Mouse (Mus musculus) A20 (cell line): ENCODE data around the gene Arid5b.

Experiments
- DNase-seq: peaks from one replicate; pipeline ENCODE4 v3.0.0-alpha.2; 2011; ENCODE audit warnings: low read depth, low spot score

Gene Arid5b

GRCm38 (mm10) chr10:68136480-68137083 lies 142.0 kb downstream of the Arid5b start:
- no peak for DNase-seq

GRCm38 (mm10) chr10:68136051-68136450 lies 142.5 kb downstream of the Arid5b start:
- no peak for DNase-seq

- no peak for DNase-seq
Measured at GRCm38 (mm10) chr10:68135416-68135815, 143.1 kb downstream of the Arid5b start.

- DNase-seq, result no peak
Measured at GRCm38 (mm10) chr10:68134549-68134948, 144.0 kb downstream of the Arid5b start.

GRCm38 (mm10) chr10:68134071-68134470 lies 144.5 kb downstream of the Arid5b start:
- no peak for DNase-seq

GRCm38 (mm10) chr10:68132636-68133035 lies 145.9 kb downstream of the Arid5b start:
- DNase-seq, result no peak

GRCm38 (mm10) chr10:68132154-68132553 lies 146.4 kb downstream of the Arid5b start:
- no peak for DNase-seq

GRCm38 (mm10) chr10:68129651-68130050 lies 148.9 kb downstream of the Arid5b start:
- DNase-seq, result no peak

GRCm38 (mm10) chr10:68129009-68129408 lies 149.5 kb downstream of the Arid5b start:
- no peak for DNase-seq

- DNase-seq, result no peak
Measured at GRCm38 (mm10) chr10:68128441-68128848, 150.1 kb downstream of the Arid5b start.

GRCm38 (mm10) chr10:68127604-68128256 lies 150.8 kb downstream of the Arid5b start:
- DNase-seq, result no peak

- DNase-seq, result no peak
Measured at GRCm38 (mm10) chr10:68127104-68127503, 151.4 kb downstream of the Arid5b start.

GRCm38 (mm10) chr10:68126551-68126950 lies 152.0 kb downstream of the Arid5b start:
- DNase-seq, result no peak

- no peak for DNase-seq
Measured at GRCm38 (mm10) chr10:68125919-68126550, 152.5 kb downstream of the Arid5b start.

- DNase-seq, result no peak
Measured at GRCm38 (mm10) chr10:68124985-68125384, 153.6 kb downstream of the Arid5b start.

GRCm38 (mm10) chr10:68123446-68123845 lies 155.1 kb downstream of the Arid5b start:
- no peak for DNase-seq

- no peak for DNase-seq
Measured at GRCm38 (mm10) chr10:68121960-68122359, 156.6 kb downstream of the Arid5b start.

GRCm38 (mm10) chr10:68121251-68121650 lies 157.3 kb downstream of the Arid5b start:
- no peak for DNase-seq

- DNase-seq, result no peak
Measured at GRCm38 (mm10) chr10:68120011-68120410, 158.5 kb downstream of the Arid5b start.

GRCm38 (mm10) chr10:68119285-68119684 lies 159.3 kb downstream of the Arid5b start:
- no peak for DNase-seq

GRCm38 (mm10) chr10:68114955-68115354 lies 163.6 kb downstream of the Arid5b start:
- no peak for DNase-seq

GRCm38 (mm10) chr10:68113645-68114044 lies 164.9 kb downstream of the Arid5b start:
- no peak for DNase-seq

- DNase-seq, result no peak
Measured at GRCm38 (mm10) chr10:68112983-68113382, 165.6 kb downstream of the Arid5b start.
